Mouse (Mus musculus) liver, embryonic 11.5 days (tissue): ENCODE data around the gene Ehd1. TPM values are rescaled to one million over a fixed set of nuclear protein-coding genes. Genes with fewer than 3 reads are reported as not detected.

ENCODE experiments used
- ATAC-seq: fragments of 200-750 bp; cut with Nextera tagmentation; replicated peaks from 2 replicates; pipeline ENCODE4 v1.8.0; 2017; ENCODE audit warnings: moderate number of reproducible peaks, mild to moderate bottlenecking, moderate TSS enrichment, moderate library complexity; ENCODE audit not compliant: low FRiP score
- DNase-seq: peaks from one replicate; pipeline ENCODE4 v3.0.0-alpha.2; 2017; ENCODE audit warnings: low spot score
- H3K27ac ChIP-seq: fragments of 300-500 bp; sonication (generic); 2 replicates; pipeline ENCODE4 v1.5.1; 2014; ENCODE audit warnings: mild to moderate bottlenecking, low read depth, low read length, control low read depth
- H3K27me3 ChIP-seq: fragments of 300-500 bp; sonication (generic); replicated peaks from 2 replicates; pipeline ENCODE4 v1.6.1; 2014; ENCODE audit warnings: low read length, mixed read lengths; ENCODE audit not compliant: control insufficient read depth, insufficient read depth
- H3K36me3 ChIP-seq: fragments of 300-500 bp; sonication (generic); 2 replicates; pipeline ENCODE4 v1.6.1; 2014; ENCODE audit warnings: mild to moderate bottlenecking, low read length, moderate library complexity, mixed read lengths; ENCODE audit not compliant: control insufficient read depth, insufficient read depth
- H3K4me1 ChIP-seq: fragments of 300-500 bp; sonication (generic); replicated peaks from 2 replicates; pipeline ENCODE4 v1.6.1; 2014; ENCODE audit warnings: low read length, mixed read lengths; ENCODE audit not compliant: control insufficient read depth, insufficient read depth
- H3K4me2 ChIP-seq: fragments of 300-500 bp; sonication (generic); 2 replicates; pipeline ENCODE4 v1.6.1; 2014; ENCODE audit warnings: mild to moderate bottlenecking, control low read depth, moderate library complexity
- H3K4me3 ChIP-seq: fragments of 300-500 bp; sonication (generic); 2 replicates; pipeline ENCODE4 v1.5.1; 2014; ENCODE audit warnings: low read depth, low read length, control low read depth
- H3K9ac ChIP-seq: fragments of 300-500 bp; sonication (generic); 2 replicates; pipeline ENCODE4 v1.6.1; 2014; ENCODE audit warnings: low read depth, low read length, control low read depth
- H3K9me3 ChIP-seq: fragments of 300-500 bp; sonication (generic); 2 replicates; pipeline ENCODE4 v1.6.1; 2016; ENCODE audit warnings: low read length, inconsistent platforms, mixed read lengths; ENCODE audit not compliant: control insufficient read depth
- WGBS: fragments of 180-500 bp; shearing (Covaris S2); extraction: QIAGEN DNeasy Blood & Tissue Kit; methylation state at CpG from one replicate; pipeline ENCODE4 v1.1.7; 2014; 5-methylcytosine and 5-hydroxymethylcytosine counted together
- polyA plus RNA-seq: library from polyadenylated mRNA; unstranded; fragments of >200 nt; fragmentation: Nextera tagmentation; extraction: Ambion mirVana; gene quantifications from 2 replicates; pipeline ENCODE4 v1.2.1, GENCODE M21; 2014

Ehd1 gene
- polyA plus RNA-seq, 1 experiment from 2014 or later: 96.5 TPM

- 69% methylated on average over 5 of the region's 5 CpGs for WGBS
- DNase-seq (no peak), ATAC-seq (no peak)
- Histone ChIP-seq H3K36me3 (peaks cover 28% of the 10 kb centered on the region), H3K4me2 (peak overlapping the region; percentile 95), H3K9ac (no peak overlapping the region), H3K4me1 (peaks cover 29% of the 10 kb centered on the region), H3K4me3 (peak overlapping the region; percentile 89; the same call in 1 of the 2 replicates), H3K27ac (no peak overlapping the region; the same call in 1 of the 2 replicates), H3K9me3 (no peaks in the 10 kb centered on the region), H3K27me3 (no peaks in the 10 kb centered on the region)
These were observed 33.3 kb upstream of the Ehd1 start for GRCm38 (mm10) chr19:6243226-6243625.

DNA sequence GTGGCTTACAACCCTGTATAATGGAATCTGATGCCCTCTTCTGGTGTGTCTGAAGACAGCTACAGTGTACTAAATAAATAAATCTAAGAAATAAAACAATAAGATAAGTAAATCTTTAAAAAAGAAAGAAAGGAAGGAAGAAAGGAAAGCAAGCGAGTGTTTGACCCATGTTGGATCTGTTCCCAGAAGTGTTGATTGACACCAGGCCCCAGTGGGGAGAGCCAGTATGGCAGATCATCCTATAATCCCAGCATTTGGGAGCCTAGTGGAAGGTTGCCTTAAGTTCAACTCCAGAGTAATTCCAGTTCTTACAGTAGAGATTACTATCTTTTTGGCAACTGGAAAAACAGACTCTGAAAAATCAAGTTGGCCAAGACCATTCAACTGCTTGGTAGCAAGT is 30.7 kb upstream of the Ehd1 start:
- Histone ChIP-seq H3K36me3 (peaks cover 33% of the 10 kb centered on the region), H3K9ac (no peak overlapping the region), H3K27me3 (no peaks in the 10 kb centered on the region), H3K4me2 (no peak overlapping the region), H3K27ac (no peak overlapping the region), H3K4me1 (peaks cover 13% of the 10 kb centered on the region), H3K4me3 (no peak overlapping the region), H3K9me3 (no peaks in the 10 kb centered on the region)
- ATAC-seq (no peak), DNase-seq (no peak)
- 87% methylated on average over 1 of the region's 1 CpGs for WGBS

DNA sequence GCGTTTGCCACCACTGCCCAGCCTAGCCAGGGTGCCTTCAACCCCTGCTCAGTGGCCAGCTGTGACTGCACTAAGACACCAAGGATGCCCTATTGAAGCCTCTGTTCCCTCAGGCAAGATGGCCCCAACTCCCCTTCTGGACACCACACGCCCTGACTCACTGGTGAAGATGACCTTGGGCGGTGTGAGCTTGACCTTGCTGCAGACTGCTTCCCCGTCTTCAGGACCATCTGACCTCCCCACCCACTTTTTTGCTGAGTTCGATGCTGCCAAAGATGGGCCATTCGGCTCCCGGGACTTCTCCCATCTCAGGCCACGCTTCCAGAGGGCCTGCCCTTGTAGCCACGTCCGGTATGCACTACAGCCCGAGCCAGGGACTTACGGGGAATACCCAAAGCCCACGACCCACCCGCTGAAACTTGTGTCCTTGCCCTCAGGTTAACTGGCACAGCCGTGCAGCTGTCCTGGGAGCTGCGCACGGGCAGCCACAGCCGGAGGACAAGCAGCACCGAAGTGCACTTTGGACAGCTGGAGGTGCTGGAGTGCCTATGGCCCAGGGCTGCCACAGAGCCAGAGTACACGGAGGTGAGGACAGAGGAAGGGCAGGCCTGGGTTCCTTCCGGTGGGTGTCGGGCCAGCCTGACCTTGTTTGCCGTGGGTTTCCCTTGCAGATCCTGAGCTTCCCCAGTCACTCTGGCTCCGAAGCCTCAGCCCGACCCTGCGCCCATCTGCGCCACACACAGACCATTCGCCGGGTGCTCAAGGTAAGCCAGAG is 28.8 kb upstream of the Ehd1 start:
- Histone ChIP-seq H3K4me1 (peaks cover 6% of the 10 kb centered on the region), H3K4me3 (no peak overlapping the region), H3K27ac (no peak overlapping the region), H3K36me3 (peaks cover 38% of the 10 kb centered on the region), H3K27me3 (no peaks in the 10 kb centered on the region), H3K4me2 (no peak overlapping the region), H3K9me3 (no peaks in the 10 kb centered on the region), H3K9ac (no peak overlapping the region)
- DNase-seq: no peak
- ATAC-seq: no peak
- WGBS: 95% methylated on average over 29 of the region's 29 CpGs

DNA sequence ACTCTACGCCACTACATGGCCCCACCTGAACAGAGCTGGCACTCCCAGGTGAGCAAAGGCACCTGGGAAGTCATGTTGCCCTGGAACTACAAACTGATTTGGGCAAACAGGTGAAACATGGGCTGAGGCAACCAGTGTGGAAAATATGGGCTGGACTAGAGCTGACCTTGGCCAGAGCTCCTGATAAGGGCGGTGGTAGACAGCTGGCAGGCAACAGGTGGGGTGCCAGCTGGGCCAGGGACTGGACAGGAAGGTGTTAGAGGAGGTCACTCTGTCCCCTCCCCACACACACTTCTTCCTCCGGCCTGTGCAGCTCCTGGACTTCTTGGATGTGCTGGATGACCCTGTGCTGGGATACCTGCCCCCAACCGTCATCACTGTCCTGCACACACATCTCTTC is 23.5 kb upstream of the Ehd1 start:
- Histone ChIP-seq H3K9ac (no peak overlapping the region; the same call in 1 of the 2 replicates), H3K36me3 (peaks cover 36% of the 10 kb centered on the region), H3K27ac (no peak overlapping the region), H3K4me3 (no peak overlapping the region), H3K27me3 (no peaks in the 10 kb centered on the region), H3K4me2 (no peak overlapping the region), H3K9me3 (no peaks in the 10 kb centered on the region), H3K4me1 (no peaks in the 10 kb centered on the region)
- ATAC-seq (no peak), DNase-seq (no peak)
- 87% methylated on average over 4 of the region's 4 CpGs for WGBS

DNA sequence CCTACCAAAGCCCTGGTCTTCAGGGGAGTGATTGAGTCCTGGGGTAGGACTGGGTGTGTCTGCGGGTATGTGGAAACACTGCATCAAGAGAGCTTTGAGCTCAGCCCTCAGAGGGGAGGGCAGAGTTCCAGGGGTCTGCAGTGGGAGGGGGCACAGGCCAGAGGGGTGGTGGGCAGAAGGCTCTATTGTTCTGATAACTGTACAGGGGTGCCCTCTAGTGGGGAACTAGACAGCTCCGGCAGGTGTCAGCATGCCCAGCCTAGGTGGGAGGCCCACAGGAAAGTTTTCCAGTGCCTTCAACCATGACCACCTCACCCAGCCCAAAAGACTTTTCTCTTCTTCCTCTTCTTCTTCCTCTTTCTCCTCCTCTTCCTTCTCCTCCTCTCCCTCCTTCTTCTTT is 16.1 kb upstream of the Ehd1 start:
- no peaks in the 10 kb centered on the region for H3K27me3 ChIP-seq
- no peak overlapping the region for H3K4me2 ChIP-seq
- no peak overlapping the region for H3K9ac ChIP-seq
- H3K36me3 ChIP-seq: peaks cover 23% of the 10 kb centered on the region
- DNase-seq (no peak), ATAC-seq (no peak)
- H3K4me3 ChIP-seq: no peak overlapping the region
- peaks cover 2% of the 10 kb centered on the region; the same call in 1 of the 2 replicates for H3K9me3 ChIP-seq
- WGBS: 77% methylated on average over 2 of the region's 2 CpGs
- H3K27ac ChIP-seq: no peak overlapping the region
- H3K4me1 ChIP-seq: no peaks in the 10 kb centered on the region

GRCm38 (mm10) chr19:6260946-6261345 is 15.6 kb upstream of the Ehd1 start:
- Histone ChIP-seq H3K4me2 (no peak overlapping the region), H3K4me1 (no peaks in the 10 kb centered on the region), H3K27ac (no peak overlapping the region), H3K36me3 (peaks cover 23% of the 10 kb centered on the region), H3K27me3 (no peaks in the 10 kb centered on the region), H3K4me3 (no peak overlapping the region), H3K9ac (no peak overlapping the region), H3K9me3 (peaks cover 2% of the 10 kb centered on the region; the same call in 1 of the 2 replicates)
- DNase-seq (no peak), ATAC-seq (no peak)
- 75% methylated on average over 4 of the region's 4 CpGs for whole genome bisulfite sequencing

- no peaks in the 10 kb centered on the region for H3K27me3 ChIP-seq
- H3K27ac ChIP-seq: no peak overlapping the region
- no peak overlapping the region for H3K4me2 ChIP-seq
- H3K9me3 ChIP-seq: peaks cover 2% of the 10 kb centered on the region; the same call in 1 of the 2 replicates
- ATAC-seq (no peak), DNase-seq (no peak)
- H3K4me3 ChIP-seq: no peak overlapping the region
- H3K9ac ChIP-seq: no peak overlapping the region
- 93% methylated on average over 14 of the region's 14 CpGs for WGBS
- peaks cover 23% of the 10 kb centered on the region for H3K36me3 ChIP-seq
- no peaks in the 10 kb centered on the region for H3K4me1 ChIP-seq
These were observed 15.1 kb upstream of the Ehd1 start for GRCm38 (mm10) chr19:6261379-6261778.

GRCm38 (mm10) chr19:6262222-6262621 is 14.3 kb upstream of the Ehd1 start:
- Histone ChIP-seq H3K27ac (0 out of 2 replicates have a peak overlapping the region, but pooled peaks have one; percentile 11), H3K27me3 (no peaks in the 10 kb centered on the region), H3K4me2 (no peak overlapping the region), H3K9ac (no peak overlapping the region), H3K4me1 (no peaks in the 10 kb centered on the region), H3K9me3 (peaks cover 2% of the 10 kb centered on the region; the same call in 1 of the 2 replicates), H3K4me3 (no peak overlapping the region), H3K36me3 (peaks cover 19% of the 10 kb centered on the region)
- DNase-seq: peak; percentile 78
- ATAC-seq: no peak; the same call in 1 of the 2 replicates
- WGBS: 52% methylated on average over 7 of the region's 7 CpGs
